Mouse (Mus musculus): ENCODE data around the gene Arx.
A peak's percentile ranks its signal among the peaks of the same experiment; 100 is the strongest.

Arx gene

GRCm38 (mm10) chrX:93286291-93286893, at the start of gene Arx:
Gene Arx (plus strand): TSS chrX:93286445.
- peak; percentile 43 to 57 for DNase-seq (ENCODE audit: low spot score in 2 of 2)

- DNase-seq (ENCODE audit: low spot score in 2 of 2) = no peak
These were observed 34.9 kb upstream of the Arx start for GRCm38 (mm10) chrX:93251329-93251728.

GRCm38 (mm10) chrX:93275689-93276088, 10.6 kb upstream of the Arx start:
- DNase-seq (ENCODE audit: low spot score in 2 of 2) = no peak

- no peak for DNase-seq (ENCODE audit: low spot score in 2 of 2)
These were observed 6.3 kb upstream of the Arx start for GRCm38 (mm10) chrX:93279940-93280339.

GRCm38 (mm10) chrX:93281028-93281723, 5.1 kb upstream of the Arx start:
- peak in 1 of 2 experiments; percentile 42 for DNase-seq (ENCODE audit: low spot score in 2 of 2)

- DNase-seq (ENCODE audit: low spot score in 2 of 2) = no peak
These were observed 4.5 kb upstream of the Arx start for GRCm38 (mm10) chrX:93281756-93282155.

GRCm38 (mm10) chrX:93285091-93285490, 1.2 kb upstream of the Arx start:
- no peak for DNase-seq (ENCODE audit: low spot score in 2 of 2)

- DNase-seq (ENCODE audit: low spot score in 2 of 2) = no peak
These were observed 2.1 kb downstream of the Arx start for GRCm38 (mm10) chrX:93288339-93288738.

GRCm38 (mm10) chrX:93289076-93289475, 2.8 kb downstream of the Arx start:
- no peak for DNase-seq (ENCODE audit: low spot score in 2 of 2)

GRCm38 (mm10) chrX:93289851-93290380, 3.7 kb downstream of the Arx start:
- DNase-seq (ENCODE audit: low spot score in 2 of 2) = no peak

- DNase-seq (ENCODE audit: low spot score in 2 of 2) = no peak
These were observed 5.8 kb downstream of the Arx start for GRCm38 (mm10) chrX:93292031-93292430.

- DNase-seq (ENCODE audit: low spot score in 2 of 2) = no peak
These were observed 8.7 kb downstream of the Arx start for GRCm38 (mm10) chrX:93294736-93295490.

GRCm38 (mm10) chrX:93295819-93296218, 9.6 kb downstream of the Arx start:
- DNase-seq (ENCODE audit: low spot score in 2 of 2) = no peak

- no peak for DNase-seq (ENCODE audit: low spot score in 2 of 2)
These were observed 10.8 kb downstream of the Arx start for GRCm38 (mm10) chrX:93297001-93297441.

- no peak for DNase-seq (ENCODE audit: low spot score in 2 of 2)
These were observed 12.9 kb downstream of the Arx start for GRCm38 (mm10) chrX:93299046-93299626.

- DNase-seq (ENCODE audit: low spot score in 2 of 2) = no peak
These were observed 13.5 kb downstream of the Arx start for GRCm38 (mm10) chrX:93299771-93300170.

GRCm38 (mm10) chrX:93300183-93300815, 14.1 kb downstream of the Arx start:
- no peak for DNase-seq (ENCODE audit: low spot score in 2 of 2)

GRCm38 (mm10) chrX:93301798-93302197, 15.6 kb downstream of the Arx start:
- DNase-seq (ENCODE audit: low spot score in 2 of 2) = no peak

- no peak for DNase-seq (ENCODE audit: low spot score in 2 of 2)
These were observed 19.5 kb downstream of the Arx start for GRCm38 (mm10) chrX:93305780-93306179.

GRCm38 (mm10) chrX:93317577-93317976, 31.3 kb downstream of the Arx start:
- DNase-seq (ENCODE audit: low spot score in 2 of 2) = no peak

GRCm38 (mm10) chrX:93319979-93320378, 33.7 kb downstream of the Arx start:
- no peak for DNase-seq (ENCODE audit: low spot score in 2 of 2)

GRCm38 (mm10) chrX:93321336-93321735, 35.1 kb downstream of the Arx start:
- no peak for DNase-seq (ENCODE audit: low spot score in 2 of 2)

Data from left cerebral cortex, adult 9 months (tissue).